Mouse (Mus musculus) liver, embryonic 11.5 days (tissue): Measurements from ENCODE around the gene Slc25a11. TPM values are rescaled to one million over a fixed set of nuclear protein-coding genes. Genes with fewer than 3 reads are reported as not detected.

Experiments
- ATAC-seq: fragments of 200-750 bp; cut with Nextera tagmentation; replicated peaks from 2 replicates; pipeline ENCODE4 v1.8.0; 2017; ENCODE audit warnings: moderate number of reproducible peaks, mild to moderate bottlenecking, moderate TSS enrichment, moderate library complexity; ENCODE audit not compliant: low FRiP score
- DNase-seq: peaks from one replicate; pipeline ENCODE4 v3.0.0-alpha.2; 2017; ENCODE audit warnings: low spot score
- H3K27ac ChIP-seq: fragments of 300-500 bp; sonication (generic); 2 replicates; pipeline ENCODE4 v1.5.1; 2014; ENCODE audit warnings: mild to moderate bottlenecking, low read depth, low read length, control low read depth
- H3K27me3 ChIP-seq: fragments of 300-500 bp; sonication (generic); replicated peaks from 2 replicates; pipeline ENCODE4 v1.6.1; 2014; ENCODE audit warnings: low read length, mixed read lengths; ENCODE audit not compliant: control insufficient read depth, insufficient read depth
- H3K36me3 ChIP-seq: fragments of 300-500 bp; sonication (generic); 2 replicates; pipeline ENCODE4 v1.6.1; 2014; ENCODE audit warnings: mild to moderate bottlenecking, low read length, moderate library complexity, mixed read lengths; ENCODE audit not compliant: control insufficient read depth, insufficient read depth
- H3K4me1 ChIP-seq: fragments of 300-500 bp; sonication (generic); replicated peaks from 2 replicates; pipeline ENCODE4 v1.6.1; 2014; ENCODE audit warnings: low read length, mixed read lengths; ENCODE audit not compliant: control insufficient read depth, insufficient read depth
- H3K4me2 ChIP-seq: fragments of 300-500 bp; sonication (generic); 2 replicates; pipeline ENCODE4 v1.6.1; 2014; ENCODE audit warnings: mild to moderate bottlenecking, control low read depth, moderate library complexity
- H3K4me3 ChIP-seq: fragments of 300-500 bp; sonication (generic); 2 replicates; pipeline ENCODE4 v1.5.1; 2014; ENCODE audit warnings: low read depth, low read length, control low read depth
- H3K9ac ChIP-seq: fragments of 300-500 bp; sonication (generic); 2 replicates; pipeline ENCODE4 v1.6.1; 2014; ENCODE audit warnings: low read depth, low read length, control low read depth
- H3K9me3 ChIP-seq: fragments of 300-500 bp; sonication (generic); 2 replicates; pipeline ENCODE4 v1.6.1; 2016; ENCODE audit warnings: low read length, inconsistent platforms, mixed read lengths; ENCODE audit not compliant: control insufficient read depth
- WGBS: fragments of 180-500 bp; shearing (Covaris S2); extraction: QIAGEN DNeasy Blood & Tissue Kit; methylation state at CpG from one replicate; pipeline ENCODE4 v1.1.7; 2014; 5-methylcytosine and 5-hydroxymethylcytosine counted together
- polyA plus RNA-seq: library from polyadenylated mRNA; unstranded; fragments of >200 nt; fragmentation: Nextera tagmentation; extraction: Ambion mirVana; gene quantifications from 2 replicates; pipeline ENCODE4 v1.2.1, GENCODE M21; 2014

Slc25a11 gene
- 115 and 126 TPM in 2 replicates for polyA plus RNA-seq

- DNase-seq (peak; percentile 96), ATAC-seq (peak; percentile 83)
- Histone ChIP-seq H3K36me3 (peaks cover 43% of the 10 kb centered on the region), H3K4me1 (peaks cover 46% of the 10 kb centered on the region), H3K4me3 (peak within 1 kb of the TSS; percentile 92), H3K4me2 (peak within 1 kb of the TSS; percentile 92), H3K27me3 (no peaks in the 10 kb centered on the region), H3K9ac (peak within 1 kb of the TSS; percentile 95), H3K27ac (peak within 1 kb of the TSS; percentile 98), H3K9me3 (no peaks in the 10 kb centered on the region)
- WGBS, result under 1% methylated on average over 63 of the region's 63 CpGs
Measured at GRCm38 (mm10) chr11:70646691-70647650, at the start of gene Slc25a11, which contains the start of gene Rnf167. Gene Slc25a11, minus strand, starts transcription at chr11:70647479. Gene Rnf167, plus strand, starts transcription at chr11:70647235.

- H3K27me3 ChIP-seq, result no peaks in the 10 kb centered on the region
- H3K4me1 ChIP-seq, result peaks cover 1% of the 10 kb centered on the region; the same call in 1 of the 2 replicates
- H3K36me3 ChIP-seq, result no peaks in the 10 kb centered on the region
- no peak overlapping the region for H3K27ac ChIP-seq
- H3K4me3 ChIP-seq, result no peak overlapping the region
- no peak overlapping the region for H3K9ac ChIP-seq
- DNase-seq (no peak), ATAC-seq (no peak)
- H3K9me3 ChIP-seq, result no peaks in the 10 kb centered on the region
- 58% methylated on average over 3 of the region's 3 CpGs for WGBS
- no peak overlapping the region for H3K4me2 ChIP-seq
Measured at GRCm38 (mm10) chr11:70693504-70693903, 46.2 kb upstream of the Slc25a11 start.

GRCm38 (mm10) chr11:70689578-70689977 lies 42.3 kb upstream of the Slc25a11 start:
- ATAC-seq, result no peak
- no peak for DNase-seq

DNA sequence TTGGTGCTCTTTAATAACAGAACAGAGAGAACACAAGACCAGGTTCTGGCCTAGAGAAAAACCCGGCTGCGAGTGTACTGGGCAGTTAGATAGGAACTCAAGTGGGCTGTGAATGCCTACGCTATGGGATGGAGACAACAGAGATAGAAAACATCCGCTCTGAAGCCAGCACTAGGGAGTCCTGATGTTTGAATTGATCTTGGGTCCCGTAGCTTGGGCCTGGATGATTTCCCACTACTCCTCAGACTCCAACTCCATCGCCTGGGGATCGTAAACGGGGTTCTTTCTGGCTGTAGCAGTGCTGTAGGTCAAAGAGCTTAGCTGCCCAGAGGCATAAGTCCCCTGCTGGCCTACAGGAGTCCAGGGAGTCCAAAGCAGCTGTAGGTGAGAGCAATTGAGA lies 41.1 kb upstream of the Slc25a11 start:
- Histone ChIP-seq H3K27me3 (no peaks in the 10 kb centered on the region), H3K9ac (peak overlapping the region; percentile 89), H3K4me3 (peak overlapping the region; percentile 85), H3K4me1 (peaks cover 11% of the 10 kb centered on the region; the same call in 1 of the 2 replicates), H3K9me3 (no peaks in the 10 kb centered on the region), H3K36me3 (peaks cover 8% of the 10 kb centered on the region), H3K27ac (peak overlapping the region; percentile 71; the same call in 1 of the 2 replicates), H3K4me2 (peak overlapping the region; percentile 94)
- ATAC-seq, result no peak
- DNase-seq, result no peak
- 25% methylated on average over 8 of the region's 8 CpGs for whole genome bisulfite sequencing

More at GRCm38 (mm10) chr11:70689578-70689977, 42.3 kb upstream of the Slc25a11 start:
- Histone ChIP-seq H3K9ac (no peak overlapping the region), H3K9me3 (no peaks in the 10 kb centered on the region), H3K4me1 (peaks cover 11% of the 10 kb centered on the region; the same call in 1 of the 2 replicates), H3K27ac (no peak overlapping the region), H3K27me3 (no peaks in the 10 kb centered on the region), H3K36me3 (peaks cover 4% of the 10 kb centered on the region; the same call in 1 of the 2 replicates), H3K4me2 (no peak overlapping the region), H3K4me3 (no peak overlapping the region)
- WGBS, result 51% methylated on average over 4 of the region's 4 CpGs

GRCm38 (mm10) chr11:70687601-70688199 lies 40.4 kb upstream of the Slc25a11 start, which contains the start of gene Camta2:
Gene Camta2, minus strand, starts transcription at chr11:70688105.
- Histone ChIP-seq H3K9me3 (no peaks in the 10 kb centered on the region), H3K4me3 (peak within 1 kb of the TSS; percentile 85), H3K27ac (peak within 1 kb of the TSS; percentile 71), H3K27me3 (no peaks in the 10 kb centered on the region), H3K9ac (peak within 1 kb of the TSS; percentile 89), H3K36me3 (peaks cover 10% of the 10 kb centered on the region), H3K4me1 (peaks cover 11% of the 10 kb centered on the region; the same call in 1 of the 2 replicates), H3K4me2 (peak within 1 kb of the TSS; percentile 94)
- ATAC-seq, result peak; percentile 77
- WGBS, result under 1% methylated on average over 52 of the region's 55 CpGs
- DNase-seq, result peak; percentile 89

DNA sequence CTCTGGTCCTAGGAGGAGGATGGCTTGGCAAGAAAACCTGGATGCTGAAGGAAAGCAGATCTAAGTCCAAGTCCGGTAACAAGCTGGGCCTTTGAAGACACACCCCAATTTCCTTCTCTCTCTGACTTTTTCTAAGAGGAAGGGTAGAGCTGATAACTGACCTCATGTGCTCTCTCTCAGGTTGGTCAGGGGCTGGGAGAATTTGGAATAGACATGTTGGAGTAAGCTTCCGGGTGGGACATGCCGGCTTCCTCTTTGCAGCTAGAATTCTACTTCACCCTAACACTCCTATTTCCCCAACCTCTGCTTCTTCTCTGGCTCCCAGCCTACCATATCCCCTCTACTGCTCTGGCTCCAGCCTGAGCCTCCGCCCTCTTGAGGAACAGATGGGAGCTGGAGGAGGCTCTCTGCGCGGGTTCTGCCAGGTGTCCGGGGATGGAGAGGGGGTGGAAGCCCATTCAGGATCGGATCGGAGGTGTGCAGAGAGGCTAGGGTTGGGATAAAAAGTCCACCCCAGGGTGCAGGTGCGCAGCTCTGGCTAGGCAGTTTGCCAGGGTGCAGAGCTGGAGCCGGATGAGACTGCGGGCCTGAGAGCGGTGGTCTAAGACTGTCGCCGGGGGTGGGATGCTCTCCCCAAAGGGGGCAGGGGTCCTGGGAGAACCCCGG lies 39.8 kb upstream of the Slc25a11 start:
- ATAC-seq, result peak; percentile 19
- DNase-seq, result peak; percentile 58

GRCm38 (mm10) chr11:70683640-70684039 lies 36.4 kb upstream of the Slc25a11 start:
- no peak for ATAC-seq
- 80% methylated on average over 5 of the region's 5 CpGs for WGBS

More for the DNA sequence above, 39.8 kb upstream of the Slc25a11 start:
- WGBS, result 3% methylated on average over 16 of the region's 16 CpGs
- H3K9ac ChIP-seq, result peak overlapping the region; percentile 89
- peak overlapping the region; percentile 94 for H3K4me2 ChIP-seq
- no peaks in the 10 kb centered on the region for H3K9me3 ChIP-seq
- H3K27me3 ChIP-seq, result no peaks in the 10 kb centered on the region
- H3K4me3 ChIP-seq, result peak overlapping the region; percentile 85
- H3K4me1 ChIP-seq, result peaks cover 16% of the 10 kb centered on the region
- peaks cover 13% of the 10 kb centered on the region for H3K36me3 ChIP-seq
- peak overlapping the region; percentile 71 for H3K27ac ChIP-seq

More at GRCm38 (mm10) chr11:70683640-70684039, 36.4 kb upstream of the Slc25a11 start:
- no peaks in the 10 kb centered on the region for H3K27me3 ChIP-seq
- H3K4me3 ChIP-seq, result no peak overlapping the region
- H3K4me1 ChIP-seq, result peaks cover 18% of the 10 kb centered on the region
- no peaks in the 10 kb centered on the region for H3K9me3 ChIP-seq
- no peak overlapping the region for H3K27ac ChIP-seq
- no peak for DNase-seq
- H3K36me3 ChIP-seq, result peaks cover 25% of the 10 kb centered on the region
- H3K4me2 ChIP-seq, result no peak overlapping the region
- no peak overlapping the region for H3K9ac ChIP-seq
